Mouse (Mus musculus): ENCODE data around the gene Slc5a4a. TPM values are rescaled to one million over a fixed set of nuclear protein-coding genes. Genes with fewer than 3 reads are reported as not detected.

Slc5a4a gene
- polyA plus RNA-seq, 1 experiment from 2014 or later = not detected

- Histone ChIP-seq H3K36me3 (peaks cover 21% of the 10 kb centered on the region), H3K4me3 (replicated peaks) (no peak overlapping the region), H3K9ac (no peak overlapping the region), H3K4me2 (no peak overlapping the region), H3K4me1 (replicated peaks) (no peaks in the 10 kb centered on the region), H3K27ac (no peak overlapping the region), H3K27me3 (no peaks in the 10 kb centered on the region), H3K9me3 (replicated peaks) (0 out of 2 replicates have a peak, but pooled peaks cover 7% of the 10 kb centered on the region)
- DNase-seq (no peak), ATAC-seq (ENCODE audit: low read depth) (no peak)
- WGBS (ENCODE audit: insufficient replicate concordance) = 64% methylated on average over 9 of the region's 9 CpGs
Measured at GRCm38 (mm10) chr10:76218240-76218639, 71.0 kb downstream of the Slc5a4a start.

- Histone ChIP-seq H3K9ac (no peak overlapping the region), H3K27me3 (no peaks in the 10 kb centered on the region), H3K4me3 (replicated peaks) (no peak overlapping the region), H3K27ac (no peak overlapping the region), H3K4me1 (replicated peaks) (no peaks in the 10 kb centered on the region), H3K4me2 (no peak overlapping the region), H3K9me3 (replicated peaks) (no peaks in the 10 kb centered on the region), H3K36me3 (peaks cover 3% of the 10 kb centered on the region; the same call in 1 of the 2 replicates)
- DNase-seq (no peak), ATAC-seq (ENCODE audit: low read depth) (no peak)
- 81% methylated on average over 11 of the region's 11 CpGs for WGBS (ENCODE audit: insufficient replicate concordance)
Measured at GRCm38 (mm10) chr10:76225944-76226343, 78.7 kb downstream of the Slc5a4a start.

GRCm38 (mm10) chr10:76229627-76230026 lies 82.4 kb downstream of the Slc5a4a start:
- Histone ChIP-seq H3K27me3 (no peaks in the 10 kb centered on the region), H3K9ac (no peak overlapping the region), H3K4me2 (no peak overlapping the region), H3K27ac (no peak overlapping the region), H3K36me3 (no peaks in the 10 kb centered on the region), H3K4me3 (replicated peaks) (no peak overlapping the region), H3K9me3 (replicated peaks) (no peaks in the 10 kb centered on the region), H3K4me1 (replicated peaks) (no peaks in the 10 kb centered on the region)
- ATAC-seq (ENCODE audit: low read depth) (no peak), DNase-seq (no peak)
- 43% methylated on average over 1 of the region's 1 CpGs for WGBS (ENCODE audit: insufficient replicate concordance)

GRCm38 (mm10) chr10:76237341-76238225 lies 90.3 kb downstream of the Slc5a4a start, which contains the start of gene Prmt2:
Prmt2 (minus strand) TSS chr10:76237865.
- WGBS (ENCODE audit: insufficient replicate concordance) = under 1% methylated on average over 47 of the region's 47 CpGs
- Histone ChIP-seq H3K4me2 (peak within 1 kb of the TSS; percentile 97), H3K9me3 (replicated peaks) (no peaks in the 10 kb centered on the region), H3K4me3 (replicated peaks) (peak within 1 kb of the TSS; percentile 75), H3K27me3 (no peaks in the 10 kb centered on the region), H3K9ac (peak within 1 kb of the TSS; percentile 76), H3K4me1 (replicated peaks) (peaks cover 13% of the 10 kb centered on the region), H3K27ac (peak within 1 kb of the TSS; percentile 83), H3K36me3 (no peaks in the 10 kb centered on the region)
- ATAC-seq (ENCODE audit: low read depth) (peak; percentile 99), DNase-seq (peak; percentile 88)

MicroRNAs encoded within 50 kb of the gene (microRNA counts, 519-probe panel; counts per million panel counts)
- 114 counts per million for microRNA mmu-miR-678

Small RNA genes within 50 kb of the gene (microRNA-seq; reads per million reads assigned to microRNA genes)
- gene Mir678 = not detected

Other genes with a start within 250 kb of the Slc5a4a start
- 85.6 and 88.1 TPM in 2 replicates for gene Smarcb1, start 225.8 kb upstream of the Slc5a4a start, polyA plus RNA-seq (2015; fragmentation: Nextera tagmentation; extraction: Ambion mirVana)
- 88.0 and 110 TPM in 2 replicates for gene Chchd10, start 214.3 kb upstream of the Slc5a4a start, polyA plus RNA-seq (2015; fragmentation: Nextera tagmentation; extraction: Ambion mirVana)
- gene Mmp11, start 211.0 kb upstream of the Slc5a4a start, polyA plus RNA-seq (2015; fragmentation: Nextera tagmentation; extraction: Ambion mirVana) = 3.6 and 4.1 TPM in 2 replicates
- gene Gm867, start 206.8 kb upstream of the Slc5a4a start, polyA plus RNA-seq (2015; fragmentation: Nextera tagmentation; extraction: Ambion mirVana) = 21.7 and 25.1 TPM in 2 replicates
- gene Vpreb3, start 204.4 kb upstream of the Slc5a4a start, polyA plus RNA-seq (2015; fragmentation: Nextera tagmentation; extraction: Ambion mirVana) = 0.67 and 0.81 TPM in 2 replicates
- 0.08 TPM in 1 of 2 replicates, not detected in the other for gene Gm5134, start 192.9 kb upstream of the Slc5a4a start, polyA plus RNA-seq (2015; fragmentation: Nextera tagmentation; extraction: Ambion mirVana)
- gene Zfp280b, start 114.8 kb upstream of the Slc5a4a start, polyA plus RNA-seq (2015; fragmentation: Nextera tagmentation; extraction: Ambion mirVana) = 12.7 and 15.9 TPM in 2 replicates
- 0.13 and 0.20 TPM in 2 replicates for gene Slc5a4b, start 36.5 kb upstream of the Slc5a4a start, polyA plus RNA-seq (2015; fragmentation: Nextera tagmentation; extraction: Ambion mirVana)
- gene Prmt2, start 90.4 kb downstream of the Slc5a4a start, polyA plus RNA-seq (2015; fragmentation: Nextera tagmentation; extraction: Ambion mirVana) = 6.4 and 7.2 TPM in 2 replicates
- not detected in 2 replicates for gene S100b, start 106.4 kb downstream of the Slc5a4a start, polyA plus RNA-seq (2015; fragmentation: Nextera tagmentation; extraction: Ambion mirVana)
- 1.1 and 1.4 TPM in 2 replicates for gene Dip2a, start 197.8 kb downstream of the Slc5a4a start, polyA plus RNA-seq (2015; fragmentation: Nextera tagmentation; extraction: Ambion mirVana)

All from liver, embryonic 13.5 days (tissue).